Mouse (Mus musculus): ENCODE data around the gene Echs1.

The Echs1 gene

DNA sequence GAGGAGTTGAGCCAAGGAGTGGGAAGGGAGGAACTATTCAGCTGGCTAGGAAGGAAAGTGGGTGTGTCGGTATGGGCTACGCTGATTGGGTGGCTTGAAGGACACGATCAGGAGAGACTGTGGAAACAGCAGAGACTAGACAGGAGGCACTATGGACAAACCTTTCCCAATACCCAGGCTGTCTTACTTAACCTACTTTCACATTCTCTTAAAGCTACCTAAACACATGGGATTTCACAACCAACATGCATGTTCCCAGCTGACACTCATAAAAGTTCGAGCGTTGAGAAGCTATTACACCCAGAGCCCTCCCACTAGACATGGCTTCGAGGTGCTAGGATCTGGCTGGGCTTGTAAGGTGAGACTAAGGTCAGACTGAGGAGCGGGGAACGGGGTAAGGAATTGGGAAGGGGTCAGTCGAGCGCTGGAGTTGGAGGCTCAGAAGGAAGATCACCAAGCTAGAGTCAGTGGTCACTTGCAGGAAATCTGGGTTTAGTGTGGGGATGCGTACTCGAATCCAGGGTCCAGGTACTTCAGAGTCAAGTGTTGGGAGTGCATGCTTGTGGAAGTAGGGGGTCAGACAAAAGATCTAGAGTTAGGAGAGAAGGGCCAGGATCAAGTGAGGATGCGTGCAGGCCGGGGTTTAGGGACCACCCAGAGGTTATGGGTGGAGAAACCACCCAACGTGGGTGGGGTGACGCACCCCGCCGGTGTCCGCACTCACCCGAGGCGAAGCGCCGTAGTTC, 520 bp downstream of the Echs1 start, which contains the start of gene Paox:
Gene Paox (plus strand): TSS at position 217 of the 746 bp plus-strand sequence.
- peak in 1 of 2 experiments; percentile 15 for DNase-seq

DNA sequence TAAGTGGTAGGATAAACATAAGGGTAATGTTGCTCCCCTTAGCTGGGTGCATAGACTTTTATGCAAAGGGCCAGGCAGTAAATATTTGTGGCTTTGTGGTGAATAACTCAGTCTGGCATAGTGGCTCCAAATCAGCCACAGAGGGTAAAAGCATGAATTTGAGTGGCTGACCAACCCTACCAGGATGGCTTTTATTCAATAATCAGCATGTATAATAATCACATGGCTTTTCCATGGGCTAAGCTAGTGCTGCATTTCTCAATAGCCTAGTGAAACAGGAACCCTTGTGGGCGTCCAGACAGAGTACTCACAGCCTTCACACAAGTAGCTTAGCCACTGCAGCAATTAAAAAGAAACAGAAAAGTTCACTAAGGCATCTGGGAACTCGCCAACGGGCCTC, 4.3 kb downstream of the Echs1 start:
- DNase-seq = no peak

DNA sequence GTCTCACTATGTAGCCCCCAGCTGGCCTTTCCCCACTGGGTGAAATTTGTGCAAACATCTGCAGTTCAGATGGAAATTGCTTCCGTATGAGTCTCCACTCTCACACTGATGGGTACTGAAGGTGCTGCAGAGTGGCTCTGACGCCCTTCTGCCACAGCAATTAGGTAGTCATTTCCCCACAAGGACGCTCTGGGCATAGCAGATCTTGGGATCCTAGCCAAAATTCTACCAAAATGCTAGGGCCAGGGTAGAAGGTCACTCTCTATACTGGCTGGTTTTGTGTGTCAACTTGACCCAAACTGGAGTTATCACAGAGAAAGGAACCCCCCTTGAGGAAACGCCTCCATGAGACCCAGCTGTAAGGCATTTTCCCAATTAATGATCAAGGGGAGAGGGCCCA, 12.3 kb downstream of the Echs1 start:
- DNase-seq = no peak

DNA sequence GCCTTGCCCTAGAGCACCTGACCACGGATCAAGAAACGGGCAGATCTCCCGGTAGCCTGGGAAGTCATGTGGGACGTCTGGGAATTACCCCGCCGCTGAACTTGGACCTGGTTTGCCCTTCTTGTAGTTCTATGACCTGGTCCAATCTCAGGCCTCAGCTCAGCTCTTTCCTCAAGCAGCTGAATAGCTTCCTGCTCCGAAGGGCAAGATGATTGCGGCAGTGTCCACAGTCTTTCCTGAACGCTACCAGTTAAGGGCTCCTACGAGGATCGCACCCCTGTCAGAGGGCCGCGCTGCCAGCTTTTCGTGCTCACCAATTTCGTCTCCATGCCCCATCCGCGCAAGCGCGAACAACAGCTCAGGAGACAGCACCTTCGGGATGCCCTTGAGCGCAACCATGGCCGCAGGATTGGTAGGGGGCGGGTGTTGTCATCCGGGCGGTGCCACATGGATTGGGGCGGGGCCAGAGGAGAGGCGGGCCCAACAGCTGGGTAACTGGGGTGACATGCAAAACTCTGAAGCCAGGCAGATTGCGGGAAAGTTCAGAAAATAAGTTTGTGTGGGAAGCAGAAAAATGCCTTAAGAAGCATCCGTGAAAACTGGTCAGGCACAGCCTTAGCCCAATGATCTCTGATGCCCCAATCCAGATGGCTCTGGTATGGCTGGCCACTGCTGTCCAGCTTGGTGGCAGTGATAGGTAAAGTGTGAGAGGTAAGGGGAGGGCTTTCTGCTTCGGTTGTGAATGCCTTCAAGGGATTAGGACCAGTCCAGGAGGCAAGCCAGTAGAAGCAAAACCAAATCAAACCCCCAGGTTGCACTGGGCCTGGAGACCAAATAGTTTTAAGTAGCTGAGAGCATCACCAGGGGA, 14.0 kb downstream of the Echs1 start, which contains the start of gene Fuom:
Gene Fuom (minus strand): TSS at position 449 of the 868 bp plus-strand sequence.
- DNase-seq = peak; percentile 71 to 78

DNA sequence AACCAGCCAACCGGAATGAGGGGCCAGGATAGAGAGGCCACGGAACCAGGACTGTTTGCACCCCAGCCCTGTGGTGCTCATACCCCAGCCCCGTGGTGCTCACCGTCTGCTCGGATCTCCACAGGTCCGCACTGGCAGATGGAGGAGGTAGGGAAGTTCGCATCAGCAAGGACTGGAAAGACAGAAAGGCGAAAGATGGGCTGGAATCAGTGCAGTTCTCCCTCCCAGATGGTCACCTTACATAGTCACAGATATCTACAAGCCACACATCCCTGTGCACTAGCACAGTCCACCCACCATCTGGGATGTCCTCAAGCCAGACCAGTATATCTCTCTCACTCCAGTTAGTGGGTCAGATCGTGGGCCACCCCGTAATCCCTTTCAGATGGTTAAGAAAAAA, 14.8 kb downstream of the Echs1 start:
- DNase-seq = no peak

DNA sequence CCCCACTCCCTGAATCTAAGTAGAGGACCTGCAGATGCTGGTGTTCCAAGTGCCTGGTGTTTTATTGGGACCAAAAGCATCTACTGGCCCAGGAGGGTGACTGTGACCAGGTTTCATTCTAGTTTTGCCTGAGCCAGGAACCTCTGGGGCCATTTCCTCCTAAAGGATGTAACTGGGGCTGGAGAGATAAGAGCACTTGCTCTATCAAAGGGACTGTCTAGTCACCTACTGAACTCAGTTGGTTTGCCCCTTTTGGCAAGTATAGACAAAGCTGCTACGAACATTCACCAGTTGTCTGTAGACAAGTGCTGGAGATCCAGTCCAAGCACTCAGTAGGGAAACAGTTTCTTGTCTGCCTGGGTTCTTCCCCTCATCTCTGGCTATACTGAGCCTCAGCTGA, 17.8 kb downstream of the Echs1 start:
- no peak for DNase-seq

DNA sequence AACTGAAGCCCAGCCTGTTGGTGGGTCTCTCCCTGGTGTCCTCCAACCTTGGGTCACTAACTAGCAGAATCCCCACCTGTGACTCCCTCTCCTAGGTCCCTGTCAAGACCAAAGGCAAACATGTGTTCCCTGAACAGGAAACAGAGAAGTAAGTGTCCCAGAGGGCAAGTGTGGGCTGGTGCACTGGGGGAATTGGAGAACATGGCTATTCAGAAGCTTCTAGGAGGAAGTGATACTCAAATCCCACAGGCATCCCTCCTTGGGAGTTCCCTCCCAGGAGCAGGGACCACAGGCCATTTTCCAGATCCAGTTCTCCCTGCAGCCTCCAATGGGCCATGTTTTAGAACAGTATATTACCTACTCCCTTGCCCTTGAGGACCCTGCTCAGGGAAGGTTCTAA, 20.2 kb downstream of the Echs1 start:
- no peak for DNase-seq

DNA sequence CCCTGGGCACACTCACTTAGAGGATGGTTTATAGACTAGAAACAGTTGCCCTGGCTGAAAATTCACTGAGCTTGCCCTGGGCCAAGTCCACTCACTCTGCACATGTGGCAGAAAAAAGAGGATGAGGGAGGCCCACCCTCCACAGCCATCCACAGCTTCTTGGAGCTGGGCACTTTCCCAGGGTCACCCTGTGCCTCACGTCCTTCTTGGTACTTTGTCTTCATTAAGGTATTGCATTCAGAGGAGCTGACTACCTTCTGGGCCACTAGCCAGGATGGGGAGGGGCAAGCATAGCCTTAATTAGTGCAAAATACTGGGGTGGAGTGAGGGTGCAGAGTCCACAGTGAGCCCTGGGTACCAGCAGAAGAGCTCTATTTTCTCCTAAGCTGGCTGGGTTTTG, 20.7 kb downstream of the Echs1 start:
- no peak for DNase-seq

DNA sequence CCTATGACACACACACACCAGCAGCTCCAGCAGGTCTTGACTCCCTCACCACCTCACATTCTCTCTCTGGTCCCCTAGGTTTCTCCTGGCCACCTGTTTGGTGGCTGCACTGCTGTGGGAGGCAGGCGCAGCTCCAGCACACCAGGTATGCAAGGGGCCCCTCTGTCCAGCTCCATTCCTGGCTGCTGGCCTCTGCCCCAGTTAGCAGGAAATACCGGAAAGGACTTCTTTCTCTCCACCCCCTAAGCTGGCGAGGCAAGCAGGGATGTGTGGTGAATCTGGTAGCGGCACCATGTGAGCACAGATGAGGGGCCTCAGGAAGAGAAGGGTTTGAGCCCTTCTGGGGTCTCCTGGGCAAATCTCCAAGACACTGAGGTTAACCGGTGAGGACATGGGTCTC, 21.3 kb downstream of the Echs1 start:
- no peak for DNase-seq

DNA sequence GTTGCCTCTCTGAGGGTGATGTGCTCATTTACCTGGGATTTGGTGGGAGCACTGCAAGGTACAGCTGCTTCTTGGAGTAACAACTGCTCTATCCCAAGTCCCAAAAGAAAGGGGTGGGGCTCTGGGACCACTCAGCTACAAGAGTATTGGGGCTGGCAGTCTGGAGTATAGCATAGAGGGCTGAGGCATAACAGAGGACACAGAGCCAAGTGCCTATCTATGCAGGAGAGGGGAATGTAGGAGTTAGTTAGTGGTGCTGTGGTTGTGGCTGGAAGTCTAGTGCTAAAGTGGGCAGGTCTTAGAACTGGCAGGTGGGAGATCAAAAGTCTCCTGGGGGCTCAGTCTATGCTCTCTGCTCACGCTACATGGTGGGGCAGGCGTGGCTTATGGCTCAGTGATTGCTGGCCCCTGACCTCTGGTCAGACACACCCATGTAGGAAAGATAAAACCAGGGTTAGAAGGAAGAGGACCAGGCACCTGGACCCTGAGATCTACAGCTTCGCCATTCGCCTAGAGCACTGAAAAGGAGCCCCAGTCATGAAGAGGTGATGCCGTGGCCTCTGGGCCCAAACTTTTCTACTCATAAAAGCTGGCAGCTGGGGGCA, 23.2 kb downstream of the Echs1 start, which contains the start of gene Prap1:
Gene Prap1 (plus strand): TSS at position 472 of the 605 bp plus-strand sequence.
- DNase-seq = no peak

DNA sequence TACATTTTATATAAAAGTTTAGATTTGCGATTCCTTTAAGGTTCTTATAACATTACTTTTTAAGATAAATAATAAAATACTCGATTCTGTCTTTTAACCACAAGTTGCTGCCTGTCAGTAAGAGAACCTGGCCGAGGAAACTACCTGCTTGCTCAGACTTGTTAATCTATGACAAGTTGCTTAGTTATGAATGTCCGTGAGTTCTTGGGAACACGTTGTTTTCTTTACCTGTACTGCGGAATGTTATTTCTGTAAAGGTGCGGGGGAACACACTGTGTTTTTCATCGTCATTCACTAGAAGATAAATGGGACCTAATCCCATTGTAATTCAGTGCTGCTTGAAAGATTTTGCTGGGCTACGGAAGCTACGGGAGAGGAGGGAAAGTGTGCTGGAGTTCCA, 25.7 kb downstream of the Echs1 start:
- DNase-seq = no peak

DNA sequence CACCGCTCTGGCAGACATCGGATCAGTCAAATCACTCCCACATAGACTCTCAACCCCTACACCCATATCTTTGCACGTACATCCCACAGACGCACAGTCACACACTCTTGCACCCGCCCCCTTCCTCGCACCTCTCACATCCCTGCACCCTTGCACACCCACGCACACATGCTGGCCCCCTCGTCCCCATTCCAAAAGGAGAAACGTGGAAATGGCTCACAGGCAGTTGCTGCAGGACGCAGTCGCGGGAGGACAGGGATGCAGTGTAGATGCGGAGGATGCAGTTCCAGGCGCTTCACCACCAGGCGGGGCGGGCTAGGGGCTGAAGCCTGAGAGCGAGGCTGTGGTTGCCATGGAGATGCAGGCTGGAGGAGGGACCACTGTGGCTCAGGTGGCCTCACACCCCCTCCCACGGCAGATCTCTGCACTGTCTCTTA, 34.0 kb downstream of the Echs1 start, which contains the start of gene Caly:
Gene Caly (minus strand): TSS at position 307 of the 437 bp plus-strand sequence.
- no peak for DNase-seq

DNA sequence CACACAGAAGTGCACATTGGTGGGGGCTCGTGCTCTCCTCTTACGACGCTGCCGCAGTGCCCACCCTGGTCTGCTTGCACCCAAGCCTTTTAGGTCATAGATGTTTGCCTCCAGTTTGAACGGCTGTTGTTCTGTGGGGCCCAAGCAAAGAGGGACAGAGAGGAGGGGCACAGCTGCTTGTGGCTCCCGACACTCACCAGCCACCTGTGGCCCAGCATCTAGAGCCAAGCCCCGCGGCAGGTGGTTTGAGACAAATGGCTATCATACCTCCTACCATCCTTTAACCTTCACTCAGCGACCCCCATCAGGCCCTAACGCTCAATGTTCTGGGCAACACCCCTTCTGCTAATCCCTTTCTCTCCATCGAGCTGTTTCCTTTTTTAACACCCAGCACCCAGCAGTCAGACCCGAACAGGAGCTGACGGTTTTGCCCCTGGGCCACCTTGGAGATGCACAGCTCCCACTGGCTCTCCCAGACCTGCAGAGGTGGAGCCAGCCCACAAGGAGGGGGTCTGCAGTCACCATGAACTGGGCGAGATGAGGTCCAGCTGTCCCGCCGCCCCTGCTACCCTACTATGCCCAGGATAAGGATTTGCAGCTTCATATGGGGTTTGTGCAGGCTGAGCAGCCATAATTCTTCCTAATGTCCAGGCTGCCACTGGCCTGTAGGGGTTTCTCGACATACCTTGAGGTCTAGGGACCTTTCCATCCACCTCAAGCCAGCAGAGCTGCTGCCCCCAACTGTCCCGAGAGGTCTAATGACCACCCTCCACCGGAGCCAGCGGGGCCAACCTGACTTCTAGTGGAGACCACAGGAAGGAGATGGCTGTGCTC, 34.7 kb downstream of the Echs1 start:
- no peak for DNase-seq

DNA sequence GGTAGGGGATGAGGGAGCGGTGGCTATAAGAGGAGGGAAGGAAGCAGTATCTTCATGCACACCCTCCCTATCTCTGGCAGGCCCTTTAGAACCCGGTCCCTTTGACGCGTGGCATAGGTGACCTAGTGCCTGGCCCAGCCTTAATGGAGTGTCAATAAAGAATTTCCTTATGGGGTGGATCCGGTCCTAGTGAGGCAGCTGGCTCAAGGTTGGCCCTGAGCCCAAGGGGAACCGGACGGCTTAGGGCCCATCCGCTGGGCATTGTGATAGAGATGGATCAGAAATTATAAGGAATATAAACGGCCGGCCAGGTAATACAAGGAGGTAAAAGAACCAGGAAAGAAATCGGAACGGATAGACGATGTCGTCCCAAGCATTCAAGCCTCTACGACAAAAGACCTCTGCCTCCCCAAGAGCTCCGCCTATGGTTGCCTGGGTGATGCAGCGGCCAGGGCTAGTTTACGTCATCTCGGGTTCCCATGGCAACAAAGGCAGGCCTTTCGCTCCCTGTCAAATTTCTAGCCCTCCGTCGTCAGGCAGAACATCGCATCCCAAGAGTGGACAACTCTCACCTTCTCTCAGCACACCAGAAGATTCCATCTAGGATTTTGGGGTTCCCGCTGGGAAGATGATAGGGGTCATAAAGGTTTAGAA, 35.6 kb downstream of the Echs1 start:
- peak in 1 of 2 experiments; percentile 17 for DNase-seq

DNA sequence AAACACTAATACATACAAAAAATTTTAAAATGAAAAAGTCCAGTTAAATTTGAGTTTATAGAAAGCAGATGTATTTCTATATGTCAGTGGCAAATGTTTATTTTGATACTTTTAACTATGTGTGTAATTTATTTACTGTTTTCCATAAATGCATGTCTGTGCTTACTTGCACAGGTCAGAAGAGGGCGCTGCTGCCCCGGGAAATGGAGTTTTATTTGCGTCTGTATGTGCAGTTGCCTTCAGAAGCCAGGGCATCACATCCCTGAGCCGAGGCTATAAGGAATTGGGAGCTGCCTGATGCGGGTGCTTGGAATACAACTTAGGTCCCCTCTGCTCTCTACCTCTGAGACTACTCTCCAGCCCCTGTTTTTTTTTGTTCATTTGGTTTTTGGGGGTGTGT, 37.6 kb downstream of the Echs1 start:
- DNase-seq = no peak

DNA sequence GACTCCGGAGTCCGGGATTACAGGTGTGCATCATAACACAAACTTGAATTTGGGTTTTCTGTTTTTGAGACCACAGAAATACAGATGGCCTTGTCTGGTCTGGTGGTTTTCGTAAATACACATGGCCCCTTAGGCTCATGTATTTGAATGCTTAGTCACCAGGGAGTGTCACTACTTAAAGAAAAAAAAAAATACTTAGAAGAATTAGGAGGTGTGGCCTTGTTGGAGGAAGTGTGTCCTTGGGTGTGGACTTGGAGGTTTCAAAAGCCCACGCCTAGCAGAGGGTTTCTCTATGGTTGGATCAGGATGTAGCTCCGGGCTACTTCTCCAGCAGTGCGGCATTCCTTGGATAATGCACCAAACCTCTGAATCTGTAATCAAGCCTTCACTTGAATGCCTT, 38.6 kb downstream of the Echs1 start:
- DNase-seq = no peak

DNA sequence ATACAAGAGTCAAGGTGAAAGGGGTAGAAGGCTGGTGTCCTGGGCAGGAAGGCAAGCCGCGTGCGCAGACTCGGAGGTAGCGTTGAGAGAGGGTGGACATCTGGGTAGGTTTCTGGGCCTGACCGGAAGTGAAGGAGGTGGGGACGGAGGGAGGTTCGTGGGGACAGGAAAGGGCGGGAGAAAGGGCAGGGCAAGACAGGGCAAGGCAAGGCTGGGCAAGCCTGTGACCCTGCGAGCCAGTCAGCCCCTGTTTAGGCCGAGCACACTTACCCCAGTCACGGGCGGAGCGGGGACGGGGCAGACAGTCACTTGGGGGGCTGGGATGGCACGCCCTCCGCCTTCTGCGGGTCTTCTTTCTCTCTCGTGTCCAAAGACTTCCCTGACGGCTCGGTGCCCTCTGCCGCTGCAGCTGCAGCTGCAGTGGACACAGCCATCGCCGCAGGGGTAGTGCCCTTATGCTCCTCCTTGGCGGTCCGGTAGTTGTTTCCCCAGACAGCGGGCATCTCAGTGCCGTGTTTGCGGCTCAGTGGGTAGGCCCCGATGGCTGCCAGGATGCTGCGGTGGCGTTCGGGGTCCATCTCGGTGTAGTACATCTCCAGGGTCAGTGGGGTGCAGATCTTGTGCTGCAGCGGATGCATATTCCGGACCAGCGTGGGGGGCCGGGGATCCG, 46.1 kb downstream of the Echs1 start:
- no peak for DNase-seq

DNA sequence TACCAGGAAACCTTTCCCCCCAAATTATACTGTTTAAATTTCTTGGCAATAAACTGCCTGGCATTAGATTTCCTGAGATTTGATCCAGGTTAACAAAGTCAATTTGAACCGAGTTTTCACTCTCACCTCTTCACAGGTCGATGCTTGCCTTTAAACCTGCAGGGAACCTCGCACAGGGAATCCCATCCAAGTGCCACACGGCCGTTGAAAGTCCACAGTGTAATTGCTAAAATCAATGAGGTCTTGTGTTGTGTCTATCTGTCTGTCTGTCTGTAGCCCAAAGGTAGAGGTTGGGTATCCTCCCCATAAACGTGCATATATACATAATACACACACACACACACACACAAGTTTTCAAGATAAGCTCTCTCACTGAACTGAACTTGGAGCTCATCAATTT, 48.9 kb downstream of the Echs1 start:
- DNase-seq = no peak

DNA sequence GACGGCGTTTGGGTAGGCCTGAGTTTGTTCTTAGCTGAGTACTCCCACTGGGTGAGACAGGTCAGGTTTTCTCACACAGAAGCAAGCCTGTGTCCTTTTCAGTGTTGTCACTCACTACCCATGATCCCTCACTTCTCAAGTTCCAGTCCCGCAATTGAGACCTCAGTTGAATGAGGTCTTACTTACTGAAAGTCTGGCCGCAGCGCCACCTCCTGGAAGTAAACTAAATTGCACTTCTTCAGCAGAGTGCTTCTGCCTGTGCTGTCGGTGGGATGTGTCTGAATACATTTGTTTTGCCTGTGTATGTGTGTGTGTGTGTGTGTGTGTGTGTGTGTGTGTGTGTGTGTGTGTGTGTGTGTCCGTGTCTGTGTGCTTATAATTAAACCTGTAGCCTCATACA, 53.2 kb downstream of the Echs1 start:
- peak in 1 of 2 experiments; percentile 10 for DNase-seq

DNA sequence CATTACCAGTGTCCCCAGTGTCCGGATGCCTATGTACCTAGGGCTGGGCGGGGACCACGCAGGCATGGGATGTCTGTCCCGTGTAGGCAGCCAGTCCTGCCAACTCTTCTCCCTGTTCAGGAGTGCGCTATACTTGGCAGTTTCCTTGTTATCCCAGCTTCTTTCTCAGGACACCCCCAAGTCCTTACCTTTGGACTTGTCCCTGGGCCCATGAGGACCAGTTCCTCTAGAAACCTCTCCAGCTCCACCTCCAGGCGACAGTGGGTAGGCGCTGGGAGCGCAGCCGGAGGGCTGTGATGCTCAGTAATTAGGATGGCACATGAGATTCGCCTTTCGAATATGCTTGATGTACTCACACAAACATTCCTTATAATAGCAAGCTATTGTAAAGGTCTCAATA, 54.0 kb downstream of the Echs1 start:
- DNase-seq = no peak

DNA sequence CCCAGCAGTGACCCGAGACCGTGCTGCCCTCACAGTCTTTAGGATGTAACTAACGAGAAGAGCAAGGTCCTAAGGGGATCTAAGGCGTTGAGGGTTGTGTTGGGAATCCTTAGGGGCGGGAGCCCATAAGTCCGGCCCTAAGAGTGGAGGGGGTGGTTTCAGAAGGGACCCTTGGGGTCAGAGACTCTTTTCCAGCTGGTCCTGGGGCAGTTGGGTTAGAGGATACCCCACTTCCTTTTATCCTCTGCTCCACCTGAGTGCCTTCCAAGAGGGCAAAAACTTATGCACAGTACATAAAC, 54.5 kb downstream of the Echs1 start:
- DNase-seq = no peak
